ENCODE assay signal across 8 mouse cellular contexts in the genomic region with DNA sequence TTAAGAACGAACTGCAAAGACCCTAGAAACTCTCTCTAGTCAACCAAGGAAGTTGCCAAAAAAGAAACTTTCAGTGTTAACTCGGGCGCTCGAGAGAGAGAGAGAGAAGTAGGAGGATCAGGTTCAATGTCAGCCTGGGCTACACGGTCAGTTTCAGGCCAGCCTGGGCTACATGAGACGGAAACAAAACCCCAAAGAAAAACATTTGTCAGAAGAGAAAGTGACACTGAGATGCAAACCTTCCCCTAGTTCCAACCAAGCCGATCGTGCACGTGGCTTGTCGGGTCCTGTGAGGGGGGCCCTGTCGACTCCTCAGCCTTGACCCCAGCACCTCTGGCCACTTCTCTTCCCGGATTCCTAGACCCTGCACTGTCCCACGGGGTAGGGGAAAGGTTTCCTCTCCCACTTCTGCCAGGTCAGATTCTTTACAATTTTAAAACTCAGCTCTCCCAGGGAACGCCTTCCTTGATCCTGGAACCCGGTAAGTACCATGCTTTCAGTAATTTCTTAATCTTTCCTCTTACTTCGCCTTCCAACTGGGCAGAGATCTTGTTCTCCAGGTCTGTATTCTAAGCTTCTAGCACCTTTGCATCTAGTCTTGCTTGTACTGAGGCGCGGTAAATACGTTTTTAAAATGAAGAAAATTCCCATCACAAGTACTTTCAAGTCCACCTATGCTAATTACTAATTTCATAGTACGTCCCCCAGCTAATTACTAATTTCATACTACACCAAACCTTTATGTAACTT. TPM values are rescaled to one million over a fixed set of nuclear protein-coding genes. Genes with fewer than 3 reads are reported as not detected.
A peak's percentile ranks its signal among the peaks of the same experiment; 100 is the strongest.
DNase-seq lines count a peak whose midpoint lies in the region; ATAC-seq and TF ChIP-seq lines count a peak whose summit lies in the region.

A gene (plus strand): TSS at position 273 of the 750 bp plus-strand sequence.

- peaks cover 12% of the 10 kb centered on the region for H3K36me3 ChIP-seq in heart, embryonic 10.5 days
- no peaks in the 10 kb centered on the region for H3K36me3 ChIP-seq in midbrain, embryonic 16.5 days (ENCODE audit: control insufficient read depth, insufficient read depth, low read length)

- H3K4me1 ChIP-seq in bone marrow macrophage, adult 2 months (ENCODE audit: control insufficient read depth, insufficient read depth, low read length): peaks cover 6% of the 10 kb centered on the region
- H3K4me1 ChIP-seq in heart, embryonic 10.5 days: peaks cover 42% of the 10 kb centered on the region
- peaks cover 29% of the 10 kb centered on the region for H3K4me1 ChIP-seq in midbrain, embryonic 16.5 days (ENCODE audit: control insufficient read depth, insufficient read depth, low read length)

- H3K4me2 ChIP-seq in midbrain, embryonic 16.5 days (ENCODE audit: low read length): peak within 1 kb of the TSS; percentile 91

- 6% methylated on average over 20 of the region's 20 CpGs for WGBS in heart, embryonic 10.5 days
- WGBS in midbrain, embryonic 16.5 days: 7% methylated on average over 20 of the region's 20 CpGs

- H3K9me3 ChIP-seq in heart, embryonic 10.5 days: no peaks in the 10 kb centered on the region
- no peaks in the 10 kb centered on the region for H3K9me3 ChIP-seq in midbrain, embryonic 16.5 days (replicated peaks; ENCODE audit: control insufficient read depth, low read length, poor library complexity, severe bottlenecking)

- no peak for TF ChIP-seq CTCF in bone marrow macrophage, adult 2 months (IDR thresholded peaks at IDR 0.05; ENCODE audit: low read depth, low read length)

- ATAC-seq in midbrain, embryonic 16.5 days: no peak

- H3K9ac ChIP-seq in midbrain, embryonic 16.5 days (ENCODE audit: low read depth, low read length): peak within 1 kb of the TSS; percentile 87

- peak within 1 kb of the TSS; percentile 98 for H3K27ac ChIP-seq in bone marrow macrophage, adult 2 months (ENCODE audit: insufficient read depth, low read depth, low read length)
- peak within 1 kb of the TSS; percentile 98 for H3K27ac ChIP-seq in heart, embryonic 10.5 days
- peak within 1 kb of the TSS; percentile 90 for H3K27ac ChIP-seq in midbrain, embryonic 16.5 days (ENCODE audit: low read length)

- DNase-seq in thymus, postnatal 0 days (ENCODE audit: low spot score): peak; percentile 36
- no peak for DNase-seq in thymus, postnatal 10 days (ENCODE audit: low spot score in 2 of 2)
- no peak for DNase-seq in heart, embryonic 10.5 days (ENCODE audit: low spot score)
- DNase-seq in layer of hippocampus, postnatal 36 days: no peak
- DNase-seq in right cerebral cortex, postnatal 36 days (ENCODE audit: low spot score in 2 of 2): no peak
- no peak for DNase-seq in cerebellum, adult 9-10 months

- peaks cover 25% of the 10 kb centered on the region for H3K27me3 ChIP-seq in heart, embryonic 10.5 days (ENCODE audit: insufficient read depth, poor library complexity, severe bottlenecking)
- peaks cover 12% of the 10 kb centered on the region for H3K27me3 ChIP-seq in midbrain, embryonic 16.5 days (ENCODE audit: control insufficient read depth, insufficient read depth, low read depth, low read length)

- H3K4me3 ChIP-seq in bone marrow macrophage, adult 2 months (ENCODE audit: insufficient read depth, low read length): peak within 1 kb of the TSS; percentile 87
- peak within 1 kb of the TSS; percentile 96 for H3K4me3 ChIP-seq in heart, embryonic 10.5 days
- H3K4me3 ChIP-seq in midbrain, embryonic 16.5 days (ENCODE audit: low read depth, low read length): peak within 1 kb of the TSS; percentile 85

- TF ChIP-seq POLR2A in bone marrow macrophage, adult 2 months (IDR thresholded peaks at IDR 0.05; ENCODE audit: borderline replicate concordance, low read depth, low read length): no peak

RNA-seq across cellular contexts. Expression of the gene that starts here (rescaled TPM):
- polyA plus RNA-seq in thymus, postnatal 0 days (2015; fragmentation: Nextera tagmentation; extraction: Ambion mirVana): 68.4 and 77.4 TPM in 2 replicates
- polyA plus RNA-seq in bone marrow macrophage, adult 2 months (2012; ENCODE audit: insufficient read depth, insufficient read length, missing spikeins): 57.1 and 63.4 TPM in 2 replicates
- 18.0 and 29.0 TPM in 2 replicates for polyA plus RNA-seq in heart, embryonic 10.5 days (2016; fragmentation: Nextera tagmentation; extraction: Ambion mirVana)
- 10 to 100 TPM; 87.9 to 90.7 TPM for total RNA-seq in layer of hippocampus, postnatal 36 days (2021)
- polyA plus RNA-seq in midbrain, embryonic 16.5 days (2015; fragmentation: Nextera tagmentation; extraction: Ambion mirVana): 9.7 and 11.5 TPM in 2 replicates
